Mouse (Mus musculus) forebrain, embryonic 11.5 days (tissue): ENCODE measurements around the gene Plpp3. TPM values are rescaled to one million over a fixed set of nuclear protein-coding genes. Genes with fewer than 3 reads are reported as not detected.
"Not testable (repeated sequence)": the region's sequence is repeated elsewhere in the genome, so short reads cannot be mapped to it uniquely, and the experiment has no call there.

Experiments used
- ATAC-seq: fragments of 200-750 bp; cut with Nextera tagmentation; replicated peaks from 2 replicates; pipeline ENCODE4 v1.8.0; 2017; ENCODE audit warnings: moderate TSS enrichment; ENCODE audit not compliant: low FRiP score
- DNase-seq: peaks from one replicate; pipeline ENCODE4 v3.0.0-alpha.2; 2017; ENCODE audit warnings: low spot score
- H3K27ac ChIP-seq: fragments of 300-500 bp; sonication (generic); 2 replicates; pipeline ENCODE4 v1.5.1; 2014; ENCODE audit warnings: low read depth, low read length
- H3K27me3 ChIP-seq: fragments of 300-500 bp; sonication (generic); 2 replicates; pipeline ENCODE4 v1.6.1; 2014; ENCODE audit warnings: mild to moderate bottlenecking, low read length, mixed read lengths; ENCODE audit not compliant: control insufficient read depth, insufficient read depth
- H3K36me3 ChIP-seq: fragments of 300-500 bp; sonication (generic); 2 replicates; pipeline ENCODE4 v1.6.1; 2014; ENCODE audit warnings: mild to moderate bottlenecking, low read length, moderate library complexity, mixed read lengths; ENCODE audit not compliant: control insufficient read depth, insufficient read depth
- H3K4me1 ChIP-seq: fragments of 300-500 bp; sonication (generic); replicated peaks from 2 replicates; pipeline ENCODE4 v1.6.1; 2014; ENCODE audit warnings: low read length, mixed read lengths; ENCODE audit not compliant: control insufficient read depth, insufficient read depth
- H3K4me2 ChIP-seq: fragments of 300-500 bp; sonication (generic); 2 replicates; pipeline ENCODE4 v1.6.1; 2014; ENCODE audit warnings: low read depth, mild to moderate bottlenecking, low read length, moderate library complexity, mixed read lengths; ENCODE audit not compliant: severe bottlenecking
- H3K4me3 ChIP-seq: fragments of 300-500 bp; sonication (generic); 2 replicates; pipeline ENCODE4 v1.5.1; 2014; ENCODE audit warnings: low read depth, low read length
- H3K9ac ChIP-seq: fragments of 300-500 bp; sonication (generic); 2 replicates; pipeline ENCODE4 v1.6.1; 2014; ENCODE audit warnings: low read length
- H3K9me3 ChIP-seq: fragments of 300-500 bp; sonication (generic); 2 replicates; pipeline ENCODE4 v1.6.1; 2016; ENCODE audit warnings: low read length, mixed read lengths; ENCODE audit not compliant: control insufficient read depth
- WGBS: fragments of 180-500 bp; shearing (Covaris S2); extraction: QIAGEN DNeasy Blood & Tissue Kit; methylation state at CpG from one replicate; pipeline ENCODE4 v1.1.7; 2014; 5-methylcytosine and 5-hydroxymethylcytosine counted together
- polyA plus RNA-seq: library from polyadenylated mRNA; unstranded; fragments of >200 nt; fragmentation: Nextera tagmentation; extraction: Ambion mirVana; gene quantifications from 2 replicates; pipeline ENCODE4 v1.2.1, GENCODE M21; 2014

Plpp3 gene
- polyA plus RNA-seq, 1 experiment from 2014 or later, result 71.6 TPM

DNA sequence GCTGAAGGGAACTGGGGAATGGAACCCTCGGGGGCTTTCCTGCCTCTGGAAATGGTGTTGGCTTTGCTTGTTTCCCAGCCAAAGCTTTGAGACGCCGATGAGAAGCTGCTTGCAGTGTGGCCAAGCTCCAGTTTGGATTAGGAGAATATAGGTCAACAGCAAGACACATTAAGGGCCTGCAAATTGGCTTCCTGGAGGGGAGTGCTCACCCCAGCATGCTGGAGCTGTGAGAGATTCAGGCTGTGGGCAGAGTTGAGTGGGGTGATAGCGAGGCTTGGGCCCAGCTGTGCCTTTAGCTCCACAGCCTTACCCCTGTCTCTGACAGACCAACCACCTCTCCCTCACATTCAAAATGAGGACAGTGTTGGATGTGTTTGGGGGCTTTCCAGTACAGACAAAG lies 108.5 kb downstream of the Plpp3 start:
- Histone ChIP-seq H3K9ac (no peak overlapping the region), H3K9me3 (no peaks in the 10 kb centered on the region), H3K36me3 (no peaks in the 10 kb centered on the region), H3K27ac (no peak overlapping the region), H3K4me1 (no peaks in the 10 kb centered on the region), H3K4me3 (no peak overlapping the region), H3K4me2 (no peak overlapping the region), H3K27me3 (no peaks in the 10 kb centered on the region)
- no peak for ATAC-seq
- DNase-seq, result no peak
- WGBS, result 81% methylated on average over 4 of the region's 4 CpGs

DNA sequence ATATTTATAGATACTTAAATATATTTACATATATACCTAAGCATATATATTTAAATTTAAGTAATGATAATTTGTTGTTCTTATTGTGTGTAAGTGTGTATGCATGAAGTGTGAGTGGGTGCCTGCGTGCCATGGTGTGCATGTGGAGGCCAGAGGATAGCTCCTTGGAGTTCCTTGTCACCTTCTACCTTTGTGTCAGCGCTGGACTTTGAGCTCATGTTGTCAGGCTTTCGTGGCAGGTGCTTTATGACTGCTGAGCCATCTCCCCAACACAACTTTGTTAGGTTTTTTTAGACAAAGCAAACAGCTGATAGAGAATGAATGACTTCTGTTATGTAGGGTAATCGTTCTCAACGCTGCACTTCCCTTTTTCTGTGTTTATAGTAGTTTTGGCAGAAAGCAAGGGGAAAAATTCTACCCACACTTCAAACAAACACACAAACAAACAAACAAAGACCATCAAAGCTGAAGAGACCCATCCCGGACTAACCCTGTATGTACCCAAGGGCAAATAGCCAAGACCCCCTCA lies 111.1 kb downstream of the Plpp3 start:
- Histone ChIP-seq H3K9ac (no peak overlapping the region), H3K27me3 (no peaks in the 10 kb centered on the region), H3K36me3 (no peaks in the 10 kb centered on the region), H3K27ac (no peak overlapping the region), H3K4me3 (no peak overlapping the region), H3K4me1 (no peaks in the 10 kb centered on the region), H3K4me2 (no peak overlapping the region), H3K9me3 (no peaks in the 10 kb centered on the region)
- WGBS, result 87% methylated on average over 6 of the region's 6 CpGs
- DNase-seq, result no peak
- no peak for ATAC-seq

DNA sequence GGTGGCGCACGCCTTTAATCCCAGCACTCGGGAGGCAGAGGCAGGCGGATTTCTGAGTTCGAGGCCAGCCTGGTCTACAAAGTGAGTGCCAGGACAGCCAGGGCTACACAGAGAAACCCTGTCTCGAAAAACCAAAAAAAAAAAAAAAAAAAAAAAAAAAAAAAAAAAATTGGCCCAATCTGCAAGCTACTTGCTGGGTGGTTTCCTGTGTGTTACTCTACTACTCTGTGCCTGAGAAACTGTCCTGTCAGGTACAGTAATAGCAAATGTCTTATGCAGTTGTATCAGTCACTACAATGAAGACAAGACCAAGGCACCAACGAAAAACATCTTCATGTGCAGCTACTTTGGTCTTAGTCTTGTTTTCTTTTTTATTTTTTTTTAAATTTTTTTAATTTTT lies 112.3 kb downstream of the Plpp3 start:
- not testable (repeated sequence) for H3K9ac ChIP-seq, H3K36me3 ChIP-seq, H3K27me3 ChIP-seq, H3K4me1 ChIP-seq, H3K9me3 ChIP-seq, H3K27ac ChIP-seq, H3K4me3 ChIP-seq, H3K4me2 ChIP-seq, ATAC-seq, DNase-seq
- 96% methylated on average over 5 of the region's 7 CpGs for WGBS

GRCm38 (mm10) chr4:105271166-105271565 lies 114.0 kb downstream of the Plpp3 start:
- ATAC-seq (no peak), DNase-seq (no peak)
- Histone ChIP-seq H3K36me3 (no peaks in the 10 kb centered on the region), H3K4me2 (no peak overlapping the region), H3K9ac (no peak overlapping the region), H3K4me3 (no peak overlapping the region), H3K27ac (no peak overlapping the region), H3K9me3 (no peaks in the 10 kb centered on the region), H3K27me3 (no peaks in the 10 kb centered on the region), H3K4me1 (no peaks in the 10 kb centered on the region; the same call in 1 of the 2 replicates)
- 89% methylated on average over 6 of the region's 6 CpGs for WGBS

GRCm38 (mm10) chr4:105273034-105273433 lies 115.9 kb downstream of the Plpp3 start:
- H3K9me3 ChIP-seq, result no peaks in the 10 kb centered on the region
- no peak overlapping the region for H3K27ac ChIP-seq
- H3K9ac ChIP-seq, result no peak overlapping the region
- 79% methylated on average over 2 of the region's 2 CpGs for WGBS
- H3K27me3 ChIP-seq, result no peaks in the 10 kb centered on the region
- no peak for ATAC-seq
- H3K4me2 ChIP-seq, result no peak overlapping the region
- H3K4me3 ChIP-seq, result no peak overlapping the region
- H3K4me1 ChIP-seq, result peaks cover 2% of the 10 kb centered on the region; the same call in 1 of the 2 replicates
- DNase-seq, result no peak
- H3K36me3 ChIP-seq, result no peaks in the 10 kb centered on the region

GRCm38 (mm10) chr4:105273486-105273885 lies 116.3 kb downstream of the Plpp3 start:
- Histone ChIP-seq H3K4me1 (peaks cover 5% of the 10 kb centered on the region; the same call in 1 of the 2 replicates), H3K9ac (no peak overlapping the region), H3K9me3 (no peaks in the 10 kb centered on the region), H3K4me2 (no peak overlapping the region), H3K27ac (no peak overlapping the region), H3K36me3 (no peaks in the 10 kb centered on the region), H3K4me3 (no peak overlapping the region), H3K27me3 (no peaks in the 10 kb centered on the region)
- WGBS, result 95% methylated on average over 4 of the region's 4 CpGs
- DNase-seq, result no peak
- no peak for ATAC-seq

GRCm38 (mm10) chr4:105275616-105276015 lies 118.5 kb downstream of the Plpp3 start:
- Histone ChIP-seq H3K36me3 (no peaks in the 10 kb centered on the region), H3K27me3 (no peaks in the 10 kb centered on the region), H3K4me1 (peaks cover 5% of the 10 kb centered on the region; the same call in 1 of the 2 replicates), H3K9ac (no peak overlapping the region), H3K4me2 (no peak overlapping the region), H3K4me3 (no peak overlapping the region), H3K9me3 (no peaks in the 10 kb centered on the region), H3K27ac (no peak overlapping the region)
- DNase-seq (no peak), ATAC-seq (no peak)
- WGBS, result 57% methylated on average over 3 of the region's 3 CpGs

DNA sequence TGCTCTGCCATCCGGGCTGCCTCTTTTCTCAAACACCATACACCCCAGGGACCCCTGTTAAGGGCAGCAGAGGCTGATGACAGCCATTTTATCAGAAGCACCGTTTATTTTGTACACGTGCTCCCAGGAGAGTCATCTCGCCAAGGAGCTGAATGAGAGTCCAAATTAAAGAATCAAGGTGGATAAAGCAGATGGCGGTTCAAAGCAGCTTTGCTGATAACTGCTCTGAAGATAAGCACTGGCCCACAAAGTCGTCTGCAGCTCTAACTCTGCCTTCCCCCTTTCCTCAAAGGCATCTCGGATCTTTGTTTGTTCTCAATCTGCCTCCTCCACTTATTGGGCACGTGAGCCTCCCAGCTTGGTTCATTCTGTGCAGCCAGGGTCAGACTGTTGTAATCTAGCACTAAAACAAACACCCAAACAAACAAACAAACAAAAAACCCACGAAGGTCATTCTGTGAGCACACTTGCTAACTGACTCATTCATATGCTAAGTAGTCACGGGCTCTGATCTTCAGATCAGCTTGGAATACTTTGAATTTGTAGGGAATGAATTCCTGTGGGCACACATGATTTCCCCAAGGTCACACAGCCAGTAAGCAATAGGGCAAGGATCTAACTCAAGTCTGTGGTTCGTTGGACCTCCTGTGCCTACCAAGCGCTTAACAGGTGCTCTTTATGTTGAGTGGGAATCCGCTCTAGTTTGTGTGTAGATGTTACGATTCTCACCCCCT lies 119.1 kb downstream of the Plpp3 start:
- H3K4me2 ChIP-seq, result no peak overlapping the region
- DNase-seq, result no peak
- no peak for ATAC-seq
- no peaks in the 10 kb centered on the region for H3K9me3 ChIP-seq
- WGBS, result 49% methylated on average over 14 of the region's 14 CpGs
- peaks cover 7% of the 10 kb centered on the region; the same call in 1 of the 2 replicates for H3K4me1 ChIP-seq
- no peak overlapping the region for H3K9ac ChIP-seq
- H3K36me3 ChIP-seq, result no peaks in the 10 kb centered on the region
- H3K4me3 ChIP-seq, result no peak overlapping the region
- no peak overlapping the region for H3K27ac ChIP-seq
- H3K27me3 ChIP-seq, result no peaks in the 10 kb centered on the region

- Histone ChIP-seq H3K27ac (no peak overlapping the region), H3K4me1 (peaks cover 25% of the 10 kb centered on the region), H3K27me3 (no peaks in the 10 kb centered on the region), H3K4me2 (no peak overlapping the region), H3K4me3 (no peak overlapping the region), H3K9ac (no peak overlapping the region), H3K9me3 (no peaks in the 10 kb centered on the region), H3K36me3 (no peaks in the 10 kb centered on the region)
- ATAC-seq, result no peak
- no peak for DNase-seq
- 64% methylated on average over 9 of the region's 9 CpGs for WGBS
Observed at GRCm38 (mm10) chr4:105278161-105278560, 121.0 kb downstream of the Plpp3 start.
